Mouse (Mus musculus): ENCODE measurements around the gene Gm9999.
"Not testable (repeated sequence)": the region's sequence is repeated elsewhere in the genome, so short reads cannot be mapped to it uniquely, and the experiment has no call there.

The Gm9999 gene

GRCm38 (mm10) chr7:47026899-47027298, 43.5 kb downstream of the Gm9999 start:
- not testable (repeated sequence) for DNase-seq (ENCODE audit: low spot score in 2 of 2)

DNA sequence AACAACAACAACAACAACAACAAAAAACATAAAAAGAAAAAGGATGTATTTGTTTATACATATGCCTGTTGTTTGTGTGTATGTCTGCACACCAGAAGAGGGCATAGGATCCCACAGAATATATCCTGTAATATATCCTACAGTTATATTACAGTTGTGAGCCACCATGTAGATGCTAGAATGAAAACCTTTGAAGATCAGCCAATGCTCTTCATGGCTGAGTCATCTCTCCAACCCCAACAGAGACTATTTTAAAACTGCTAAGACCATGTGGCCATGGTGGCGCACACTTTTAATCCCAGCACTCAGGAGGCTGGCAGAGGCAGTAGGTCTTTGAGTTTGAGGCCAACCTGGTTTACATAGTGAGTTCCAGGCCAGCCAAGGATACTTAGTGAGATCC, 44.1 kb downstream of the Gm9999 start:
- DNase-seq (ENCODE audit: low spot score in 2 of 2) = no peak

DNA sequence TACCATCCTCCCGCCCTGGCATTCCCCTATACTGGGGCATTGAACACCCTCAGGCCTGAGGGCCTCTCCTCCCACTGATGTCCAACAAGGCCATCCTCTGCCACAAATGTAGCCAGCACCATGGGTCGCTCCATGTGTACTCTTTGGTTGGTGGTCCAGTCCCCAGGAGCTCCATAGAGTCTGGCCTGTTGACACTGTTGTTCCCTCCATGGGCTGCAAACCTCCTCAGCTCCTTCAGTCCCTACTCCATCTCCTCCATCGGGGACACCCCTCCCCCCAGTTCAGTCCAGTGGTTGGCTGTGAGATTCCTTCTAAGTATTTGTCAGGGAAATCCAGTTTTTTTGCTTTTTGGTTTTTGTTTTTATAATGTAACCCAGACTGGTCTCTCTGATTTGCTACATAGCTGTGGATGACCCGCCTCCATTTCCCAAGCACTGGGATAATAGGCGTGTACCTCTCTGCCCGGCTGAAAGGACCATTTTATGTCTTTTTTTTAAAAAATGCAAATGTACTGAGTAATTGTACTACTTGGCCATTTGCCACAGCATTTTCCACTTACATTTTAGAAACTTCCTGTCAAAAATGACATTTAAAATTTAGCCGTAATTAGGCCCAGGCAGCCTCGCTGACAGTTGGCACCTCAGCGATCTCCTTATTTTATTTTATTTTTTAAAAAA, 47.3 kb downstream of the Gm9999 start:
- DNase-seq (ENCODE audit: low spot score in 2 of 2) = no peak

DNA sequence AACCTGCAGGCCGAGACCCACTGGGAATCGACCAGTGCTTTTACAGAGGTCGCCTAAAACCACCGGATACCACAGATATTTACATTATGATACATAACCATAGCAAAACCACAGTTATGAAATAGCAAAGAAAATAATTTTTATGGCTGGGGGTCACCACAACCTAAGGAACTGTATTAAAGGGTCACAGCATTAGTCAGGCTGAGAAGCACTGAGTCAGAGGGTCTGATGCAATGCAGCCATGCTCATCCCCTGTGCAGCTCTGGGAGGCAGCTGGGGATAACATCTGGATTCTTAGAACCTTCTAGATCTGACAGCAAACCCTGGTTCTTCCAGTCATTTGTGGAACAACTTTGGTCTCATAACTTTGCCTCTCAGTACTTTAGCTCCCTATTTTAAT, 48.0 kb downstream of the Gm9999 start:
- DNase-seq (ENCODE audit: low spot score in 2 of 2) = no peak

GRCm38 (mm10) chr7:47034785-47035384, 51.5 kb downstream of the Gm9999 start:
- DNase-seq (ENCODE audit: low spot score in 2 of 2) = no peak

DNA sequence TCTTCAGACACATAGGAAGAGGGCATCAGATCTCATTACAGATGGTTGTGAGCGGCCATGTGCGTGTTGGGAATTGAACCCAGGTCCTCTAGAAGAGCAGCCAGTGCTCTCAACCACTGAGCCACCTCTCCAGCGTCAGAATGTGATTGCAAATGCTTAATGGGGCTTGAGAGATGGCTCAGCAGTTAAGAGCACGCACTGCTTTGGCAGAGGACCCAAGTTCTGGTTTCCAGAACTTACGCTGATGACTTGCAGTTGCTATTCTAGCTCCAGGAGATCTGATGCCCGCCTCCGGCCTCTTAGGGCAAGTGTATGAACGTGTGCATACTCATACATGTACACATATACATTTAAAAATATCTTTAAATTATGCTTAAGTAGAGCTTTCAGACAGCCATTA, 52.0 kb downstream of the Gm9999 start:
- no peak for DNase-seq (ENCODE audit: low spot score in 2 of 2)

All from right cerebral cortex, postnatal 10 days (tissue).